In the genomic region with DNA sequence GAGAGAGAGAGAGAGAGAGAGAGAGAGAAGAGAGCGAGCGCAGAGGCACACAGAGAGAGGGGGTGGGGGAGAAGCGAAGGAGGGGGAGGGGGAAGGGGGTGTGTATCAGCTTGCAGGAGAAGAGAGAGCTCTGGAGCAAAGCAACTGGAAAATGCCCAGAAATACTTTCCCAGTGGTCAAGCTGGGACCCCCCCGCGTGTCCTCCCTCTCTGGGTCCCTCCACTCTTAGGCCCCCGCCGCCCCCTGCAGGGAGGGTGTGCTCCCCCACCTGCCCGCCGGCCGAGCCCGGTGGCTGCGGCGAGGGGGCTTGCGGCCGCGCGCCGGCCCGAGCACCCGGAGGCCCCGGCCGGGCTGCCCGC, we compare ENCODE assay signal across 8 mouse cellular contexts. TPM values are rescaled to one million over a fixed set of nuclear protein-coding genes. Genes with fewer than 3 reads are reported as not detected.
DNase-seq lines count a peak whose midpoint lies in the region; ATAC-seq and TF ChIP-seq lines count a peak whose summit lies in the region.

No protein-coding gene starts in this region.

- H3K9me3 ChIP-seq in lung, embryonic 16.5 days (ENCODE audit: control insufficient read depth, low read length): no peaks in the 10 kb centered on the region
- H3K9me3 ChIP-seq in forebrain, embryonic 16.5 days (ENCODE audit: control insufficient read depth, low read length): no peaks in the 10 kb centered on the region
- H3K9me3 ChIP-seq in limb, embryonic 14.5 days (ENCODE audit: control insufficient read depth, low read length): no peaks in the 10 kb centered on the region

- ATAC-seq in lung, embryonic 16.5 days (ENCODE audit: low read depth): peak; percentile 51
- peak; percentile 14 for ATAC-seq in forebrain, embryonic 16.5 days
- ATAC-seq in limb, embryonic 14.5 days (ENCODE audit: low FRiP score, low read depth): peak; percentile 46; the same call in 1 of the 2 replicates

- peak overlapping the region; percentile 75 for H3K9ac ChIP-seq in lung, embryonic 16.5 days (ENCODE audit: low read length)
- H3K9ac ChIP-seq in forebrain, embryonic 16.5 days (replicated peaks; ENCODE audit: low read depth, low read length): peak overlapping the region; percentile 95
- peak overlapping the region; percentile 98 for H3K9ac ChIP-seq in limb, embryonic 14.5 days (ENCODE audit: low read depth, low read length, severe bottlenecking)

- peaks cover 22% of the 10 kb centered on the region for H3K4me1 ChIP-seq in lung, embryonic 16.5 days (replicated peaks; ENCODE audit: control insufficient read depth, insufficient read depth, low read length)
- H3K4me1 ChIP-seq in forebrain, embryonic 16.5 days (replicated peaks; ENCODE audit: control insufficient read depth, insufficient read depth, low read length): peaks cover 31% of the 10 kb centered on the region
- H3K4me1 ChIP-seq in limb, embryonic 14.5 days (ENCODE audit: control insufficient read depth, insufficient read depth, low read length): peaks cover 19% of the 10 kb centered on the region

- DNase-seq in adrenal gland, postnatal 14 days: peak; percentile 40
- no peak for DNase-seq in adrenal gland, postnatal 36 days
- DNase-seq in lung, postnatal 36 days: no peak
- peak; percentile 66 for DNase-seq in limb, embryonic 14.5 days (ENCODE audit: low spot score)
- peak; percentile 70 for DNase-seq in retina, embryonic 14.5 days (ENCODE audit: low spot score)
- DNase-seq in spleen, adult 12 weeks (ENCODE audit: low spot score): no peak

- no peak for TF ChIP-seq POLR2A in limb, embryonic 14.5 days (IDR thresholded peaks at IDR 0.05; ENCODE audit: borderline replicate concordance, extremely low read depth, insufficient read depth, insufficient read length)

- H3K27me3 ChIP-seq in lung, embryonic 16.5 days (ENCODE audit: control insufficient read depth, insufficient read depth, low read depth, low read length): peaks cover 63% of the 10 kb centered on the region
- H3K27me3 ChIP-seq in forebrain, embryonic 16.5 days (replicated peaks; ENCODE audit: control insufficient read depth, insufficient read depth, low read length): no peaks in the 10 kb centered on the region
- peaks cover 26% of the 10 kb centered on the region for H3K27me3 ChIP-seq in limb, embryonic 14.5 days (ENCODE audit: control insufficient read depth, insufficient read depth, low read length)

- H3K36me3 ChIP-seq in lung, embryonic 16.5 days (ENCODE audit: control insufficient read depth, insufficient read depth, low read length): no peaks in the 10 kb centered on the region
- no peaks in the 10 kb centered on the region for H3K36me3 ChIP-seq in forebrain, embryonic 16.5 days (ENCODE audit: control insufficient read depth, insufficient read depth)
- H3K36me3 ChIP-seq in limb, embryonic 14.5 days (ENCODE audit: control insufficient read depth, insufficient read depth, low read length): no peaks in the 10 kb centered on the region

- 0% methylated on average over 10 of the region's 23 CpGs for WGBS in lung, embryonic 16.5 days
- WGBS in forebrain, embryonic 16.5 days: under 1% methylated on average over 19 of the region's 23 CpGs
- WGBS in limb, embryonic 14.5 days: 0% methylated on average over 2 of the region's 23 CpGs

- peak overlapping the region; percentile 99 for H3K4me2 ChIP-seq in lung, embryonic 16.5 days (ENCODE audit: low read depth, low read length)
- H3K4me2 ChIP-seq in forebrain, embryonic 16.5 days (ENCODE audit: low read length): peak overlapping the region; percentile 74
- peak overlapping the region; percentile 71 for H3K4me2 ChIP-seq in limb, embryonic 14.5 days (replicated peaks; ENCODE audit: low read depth, low read length, severe bottlenecking)

- H3K27ac ChIP-seq in lung, embryonic 16.5 days (ENCODE audit: low read length): no peak overlapping the region
- H3K27ac ChIP-seq in forebrain, embryonic 16.5 days (ENCODE audit: low read length): peak overlapping the region; percentile 96
- H3K27ac ChIP-seq in limb, embryonic 14.5 days (replicated peaks; ENCODE audit: low read depth, low read length): peak overlapping the region; percentile 98

- peak overlapping the region; percentile 76 for H3K4me3 ChIP-seq in lung, embryonic 16.5 days (ENCODE audit: low read length)
- peak overlapping the region; percentile 86 for H3K4me3 ChIP-seq in forebrain, embryonic 16.5 days (replicated peaks; ENCODE audit: low read length)
- H3K4me3 ChIP-seq in limb, embryonic 14.5 days (replicated peaks; ENCODE audit: low read length): peak overlapping the region; percentile 72

RNA-seq across cellular contexts. Expression of a gene that starts 3.7 kb away (rescaled TPM):
- total RNA-seq in adrenal gland, postnatal 14 days (2021): 1.6 and 4.4 TPM in 2 replicates
- 1 to 10 TPM; 1.3 to 2.8 TPM for total RNA-seq in adrenal gland, postnatal 36 days (2021)
- 0.28 and 0.64 TPM in 2 replicates for polyA plus RNA-seq in lung, embryonic 16.5 days (2015; fragmentation: Nextera tagmentation; extraction: Ambion mirVana)
- 17.7 and 17.9 TPM in 2 replicates for polyA plus RNA-seq in forebrain, embryonic 16.5 days (2015; fragmentation: Nextera tagmentation; extraction: Ambion mirVana)
- 5.3 and 6.4 TPM in 2 replicates for polyA plus RNA-seq in limb, embryonic 14.5 days (2012; rRNA removed)
- polyA plus RNA-seq in limb, embryonic 14.5 days (2014; fragmentation: Nextera tagmentation; extraction: Ambion mirVana): 5.9 and 9.1 TPM in 2 replicates

Comparison
In these comparisons a context has a peak if more than half of its experiments do, and no peak if none do; other contexts are left out.
1. DNase-seq: peak in adrenal gland, postnatal 14 days (single experiment), limb, embryonic 14.5 days (single experiment) and retina, embryonic 14.5 days (single experiment); none in adrenal gland, postnatal 36 days (0 of 2), lung, postnatal 36 days (single experiment) and spleen, adult 12 weeks (single experiment).
2. Peak in every context shown above with its lines, with median percentiles within 50 percentile points of each other: ATAC-seq, H3K4me2 ChIP-seq, H3K4me3 ChIP-seq and H3K9ac ChIP-seq.